Mouse (Mus musculus) liver, embryonic 15.5 days (tissue): ENCODE results near the gene Pik3r6. TPM values are rescaled to one million over a fixed set of nuclear protein-coding genes. Genes with fewer than 3 reads are reported as not detected.

Experiments
- ATAC-seq: fragments of 200-750 bp; cut with Nextera tagmentation; 2 replicates; pipeline ENCODE4 v1.8.0; 2017; ENCODE audit warnings: moderate number of reproducible peaks, mild to moderate bottlenecking, moderate library complexity; ENCODE audit not compliant: insufficient read depth
- H3K27ac ChIP-seq: fragments of 300-500 bp; sonication (generic); replicated peaks from 2 replicates; pipeline ENCODE4 v1.5.1; 2015; ENCODE audit warnings: mild to moderate bottlenecking, inconsistent platforms
- H3K27me3 ChIP-seq: fragments of 300-500 bp; sonication (generic); 2 replicates; pipeline ENCODE4 v1.6.1; 2015; ENCODE audit warnings: mild to moderate bottlenecking, inconsistent platforms
- H3K36me3 ChIP-seq: fragments of 300-500 bp; sonication (generic); replicated peaks from 2 replicates; pipeline ENCODE4 v1.6.1; 2015; ENCODE audit warnings: moderate library complexity, mild to moderate bottlenecking, inconsistent platforms
- H3K4me1 ChIP-seq: fragments of 300-500 bp; sonication (generic); replicated peaks from 2 replicates; pipeline ENCODE4 v1.6.1; 2015; ENCODE audit warnings: inconsistent platforms
- H3K4me2 ChIP-seq: fragments of 300-500 bp; sonication (generic); 2 replicates; pipeline ENCODE4 v1.6.1; 2015; ENCODE audit warnings: moderate library complexity, mild to moderate bottlenecking, inconsistent platforms
- H3K4me3 ChIP-seq: fragments of 300-500 bp; sonication (generic); replicated peaks from 2 replicates; pipeline ENCODE4 v1.5.1; 2015; ENCODE audit warnings: mild to moderate bottlenecking, inconsistent platforms
- H3K9ac ChIP-seq: fragments of 300-500 bp; sonication (generic); 2 replicates; pipeline ENCODE4 v1.6.1; 2015; ENCODE audit warnings: moderate library complexity, mild to moderate bottlenecking, inconsistent platforms
- H3K9me3 ChIP-seq: fragments of 300-500 bp; sonication (generic); replicated peaks from 2 replicates; pipeline ENCODE4 v1.6.1; 2016; ENCODE audit warnings: inconsistent platforms
- WGBS: fragments of 180-500 bp; shearing (Covaris S2); methylation state at CpG from one replicate; pipeline ENCODE4 v1.1.7; 2015; ENCODE audit warnings: mixed read lengths; ENCODE audit not compliant: insufficient replicate concordance; 5-methylcytosine and 5-hydroxymethylcytosine counted together
- polyA plus RNA-seq: library from polyadenylated mRNA; unstranded; fragments of >200 nt; fragmentation: Nextera tagmentation; extraction: Ambion mirVana; gene quantifications from 2 replicates; pipeline ENCODE4 v1.2.1, GENCODE M21; 2015

Gene Pik3r6
- 2.1 and 2.9 TPM in 2 replicates for polyA plus RNA-seq

DNA sequence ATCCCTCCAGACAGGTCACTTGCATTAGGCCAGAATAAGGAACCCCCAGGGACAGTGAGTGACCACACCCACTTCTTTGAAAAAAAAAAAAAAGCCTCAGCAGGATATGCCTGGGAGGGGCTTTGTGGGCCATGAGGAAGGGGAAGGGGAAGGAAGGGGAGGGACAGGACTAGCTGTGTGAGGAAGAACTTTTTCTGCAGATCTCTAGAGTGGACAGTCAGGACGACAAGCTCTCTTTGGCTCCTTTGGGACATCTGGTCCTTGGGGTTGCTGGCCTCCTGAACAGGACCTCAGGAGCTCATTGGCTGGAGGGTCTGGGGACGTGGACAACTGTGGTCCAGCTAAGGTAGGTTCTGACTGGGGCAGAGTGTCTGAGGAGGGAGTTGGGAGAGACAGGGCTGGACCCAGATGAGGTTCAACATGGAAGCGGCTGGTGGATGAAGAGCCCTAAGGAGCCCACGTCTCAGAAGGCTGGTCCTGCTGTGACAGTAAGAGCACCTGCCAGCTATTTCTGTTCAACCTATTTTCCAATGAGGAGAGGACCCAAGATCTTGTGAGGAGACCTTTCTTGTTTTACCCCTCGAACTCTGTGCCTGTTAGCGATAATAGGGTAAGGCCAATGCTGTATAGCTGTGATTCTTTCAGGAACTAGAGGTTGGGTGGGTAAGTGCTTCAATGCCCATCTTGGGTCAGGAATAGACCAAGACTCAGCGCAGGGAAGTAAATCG lies at the start of gene Pik3r6:
Gene Pik3r6, plus strand, starts transcription at position 118 of the 728 bp plus-strand sequence.
- 0 out of 2 replicates have a peak within 1 kb of the TSS, but pooled peaks have one; percentile 41 for H3K27ac ChIP-seq
- ATAC-seq, result peak; percentile 47
- H3K27me3 ChIP-seq, result peaks cover 30% of the 10 kb centered on the region
- H3K36me3 ChIP-seq, result no peaks in the 10 kb centered on the region
- H3K9me3 ChIP-seq, result no peaks in the 10 kb centered on the region
- peak within 1 kb of the TSS; percentile 44 for H3K4me3 ChIP-seq
- peak within 1 kb of the TSS; percentile 39 for H3K4me2 ChIP-seq
- peaks cover 10% of the 10 kb centered on the region for H3K4me1 ChIP-seq
- WGBS, result 49% methylated on average over 8 of the region's 8 CpGs
- H3K9ac ChIP-seq, result no peak within 1 kb of the TSS

GRCm38 (mm10) chr11:68453301-68453700 lies 49.5 kb upstream of the Pik3r6 start:
- Histone ChIP-seq H3K4me2 (no peak overlapping the region), H3K9me3 (no peaks in the 10 kb centered on the region), H3K27ac (no peak overlapping the region), H3K36me3 (no peaks in the 10 kb centered on the region), H3K9ac (no peak overlapping the region), H3K27me3 (no peaks in the 10 kb centered on the region), H3K4me1 (no peaks in the 10 kb centered on the region), H3K4me3 (no peak overlapping the region)
- no peak for ATAC-seq
- 59% methylated on average over 6 of the region's 6 CpGs for WGBS

DNA sequence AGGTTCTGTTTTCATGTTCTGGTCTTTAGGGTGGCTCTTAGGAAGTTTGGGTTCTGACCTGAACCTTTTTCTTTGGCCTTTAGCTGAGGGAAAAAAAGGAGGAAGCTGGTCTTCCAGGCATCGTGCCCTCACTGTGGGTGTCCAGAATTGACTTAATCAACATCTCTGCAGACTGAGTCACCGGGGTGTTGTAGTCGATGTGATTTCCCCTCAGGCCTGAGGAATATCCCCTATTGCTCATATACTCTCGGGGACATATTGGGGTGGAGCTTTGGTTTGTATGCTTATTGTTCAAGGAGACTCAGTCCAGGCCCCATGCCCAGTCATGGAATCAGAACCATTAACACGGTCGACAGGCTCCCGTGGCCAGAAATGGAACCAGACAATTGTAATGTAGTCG lies 44.7 kb upstream of the Pik3r6 start:
- no peaks in the 10 kb centered on the region for H3K27me3 ChIP-seq
- H3K9me3 ChIP-seq, result no peaks in the 10 kb centered on the region
- H3K36me3 ChIP-seq, result no peaks in the 10 kb centered on the region
- no peaks in the 10 kb centered on the region for H3K4me1 ChIP-seq
- 57% methylated on average over 8 of the region's 8 CpGs for whole genome bisulfite sequencing
- H3K27ac ChIP-seq, result no peak overlapping the region
- no peak overlapping the region for H3K4me2 ChIP-seq
- no peak for ATAC-seq
- no peak overlapping the region for H3K4me3 ChIP-seq
- no peak overlapping the region for H3K9ac ChIP-seq

- Histone ChIP-seq H3K36me3 (no peaks in the 10 kb centered on the region), H3K4me2 (no peak overlapping the region), H3K9me3 (no peaks in the 10 kb centered on the region), H3K27me3 (no peaks in the 10 kb centered on the region), H3K27ac (no peak overlapping the region), H3K9ac (no peak overlapping the region), H3K4me3 (no peak overlapping the region), H3K4me1 (no peaks in the 10 kb centered on the region)
- ATAC-seq, result no peak
- WGBS, result 62% methylated on average over 5 of the region's 5 CpGs
Measured at GRCm38 (mm10) chr11:68459021-68459420, 43.8 kb upstream of the Pik3r6 start.

DNA sequence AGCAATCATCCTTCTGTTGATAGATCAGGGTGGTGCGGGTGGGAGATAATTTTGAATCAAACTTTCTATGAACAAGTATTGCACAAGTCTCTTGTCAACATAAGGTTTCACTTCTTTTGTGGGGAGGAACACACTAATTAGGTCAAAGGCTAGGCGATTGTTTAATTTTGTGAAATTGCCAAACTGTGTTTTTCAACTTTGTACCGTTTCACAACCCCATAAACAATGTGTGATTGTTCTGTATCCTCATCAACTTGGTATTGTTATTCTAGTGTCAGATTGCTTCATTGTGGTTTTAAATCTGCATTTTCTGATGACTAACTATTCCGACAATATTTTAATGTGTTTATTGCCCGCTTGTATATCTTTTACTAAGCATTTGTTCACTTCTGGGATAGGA lies 43.3 kb upstream of the Pik3r6 start:
- 56% methylated on average over 5 of the region's 5 CpGs for WGBS
- Histone ChIP-seq H3K9ac (no peak overlapping the region), H3K36me3 (no peaks in the 10 kb centered on the region), H3K4me2 (no peak overlapping the region), H3K27ac (no peak overlapping the region), H3K9me3 (no peaks in the 10 kb centered on the region), H3K4me3 (no peak overlapping the region), H3K4me1 (no peaks in the 10 kb centered on the region), H3K27me3 (no peaks in the 10 kb centered on the region)
- no peak for ATAC-seq

GRCm38 (mm10) chr11:68462716-68463115 lies 40.1 kb upstream of the Pik3r6 start:
- Histone ChIP-seq H3K4me2 (no peak overlapping the region), H3K4me3 (no peak overlapping the region), H3K27ac (no peak overlapping the region), H3K27me3 (no peaks in the 10 kb centered on the region), H3K9me3 (no peaks in the 10 kb centered on the region), H3K9ac (no peak overlapping the region), H3K4me1 (no peaks in the 10 kb centered on the region), H3K36me3 (no peaks in the 10 kb centered on the region)
- WGBS, result 54% methylated on average over 3 of the region's 3 CpGs
- no peak for ATAC-seq

- no peak overlapping the region for H3K4me3 ChIP-seq
- 57% methylated on average over 5 of the region's 5 CpGs for WGBS
Measured at GRCm38 (mm10) chr11:68464260-68464659, 38.6 kb upstream of the Pik3r6 start.

GRCm38 (mm10) chr11:68465090-68465489 lies 37.7 kb upstream of the Pik3r6 start:
- Histone ChIP-seq H3K27ac (no peak overlapping the region), H3K36me3 (no peaks in the 10 kb centered on the region), H3K4me3 (no peak overlapping the region), H3K9me3 (no peaks in the 10 kb centered on the region), H3K27me3 (no peaks in the 10 kb centered on the region), H3K9ac (no peak overlapping the region), H3K4me2 (no peak overlapping the region), H3K4me1 (no peaks in the 10 kb centered on the region)
- 42% methylated on average over 2 of the region's 2 CpGs for WGBS
- ATAC-seq, result no peak

More at GRCm38 (mm10) chr11:68464260-68464659, 38.6 kb upstream of the Pik3r6 start:
- Histone ChIP-seq H3K36me3 (no peaks in the 10 kb centered on the region), H3K4me2 (no peak overlapping the region), H3K4me1 (no peaks in the 10 kb centered on the region), H3K27me3 (no peaks in the 10 kb centered on the region), H3K27ac (no peak overlapping the region), H3K9ac (no peak overlapping the region), H3K9me3 (no peaks in the 10 kb centered on the region)
- no peak for ATAC-seq

GRCm38 (mm10) chr11:68467441-68467840 lies 35.4 kb upstream of the Pik3r6 start:
- no peaks in the 10 kb centered on the region for H3K4me1 ChIP-seq

DNA sequence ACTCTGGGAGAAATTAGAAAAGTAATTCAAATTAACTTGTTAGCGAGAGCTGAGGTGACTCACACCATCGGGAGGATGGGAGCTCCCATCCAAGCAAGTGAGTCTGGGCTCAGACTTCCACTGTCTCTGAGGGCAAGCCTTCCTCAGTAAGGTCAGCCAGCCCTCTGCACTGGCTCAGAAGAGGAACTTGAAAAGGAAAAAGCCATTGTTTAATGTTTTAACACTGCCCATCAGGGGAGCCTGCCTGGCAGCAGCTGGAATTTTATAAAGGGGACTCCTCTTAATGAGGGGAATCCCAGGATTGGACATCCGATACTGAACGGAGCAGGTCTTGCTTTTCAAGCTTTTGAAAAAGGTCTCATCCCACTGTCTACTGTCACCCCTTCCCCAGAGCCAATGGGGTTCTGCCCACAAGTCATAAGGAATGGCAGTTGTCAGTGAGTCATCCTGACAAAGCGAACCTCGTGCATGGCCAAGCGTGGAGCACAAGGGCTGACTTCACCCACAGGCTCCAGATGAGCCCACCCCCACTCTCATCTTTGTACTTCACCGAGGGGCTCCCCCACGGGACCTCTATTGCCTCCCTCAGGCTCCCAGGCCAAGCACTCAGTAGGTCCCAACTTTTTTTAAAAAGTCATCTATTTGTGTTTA lies 34.7 kb upstream of the Pik3r6 start:
- no peak overlapping the region for H3K4me3 ChIP-seq
- H3K27me3 ChIP-seq, result no peaks in the 10 kb centered on the region
- no peak overlapping the region for H3K27ac ChIP-seq
- no peaks in the 10 kb centered on the region for H3K4me1 ChIP-seq
- H3K9me3 ChIP-seq, result no peaks in the 10 kb centered on the region
- ATAC-seq, result no peak
- WGBS, result 55% methylated on average over 9 of the region's 9 CpGs
- no peak overlapping the region for H3K9ac ChIP-seq
- no peak overlapping the region for H3K4me2 ChIP-seq
- H3K36me3 ChIP-seq, result no peaks in the 10 kb centered on the region

More at GRCm38 (mm10) chr11:68467441-68467840, 35.4 kb upstream of the Pik3r6 start:
- no peak overlapping the region for H3K27ac ChIP-seq
- no peak overlapping the region for H3K9ac ChIP-seq
- 64% methylated on average over 7 of the region's 7 CpGs for WGBS
- ATAC-seq, result no peak
- H3K4me2 ChIP-seq, result no peak overlapping the region
- H3K4me3 ChIP-seq, result no peak overlapping the region
- H3K36me3 ChIP-seq, result no peaks in the 10 kb centered on the region
- H3K27me3 ChIP-seq, result no peaks in the 10 kb centered on the region
- H3K9me3 ChIP-seq, result no peaks in the 10 kb centered on the region

- ATAC-seq, result no peak
- Histone ChIP-seq H3K4me1 (no peaks in the 10 kb centered on the region), H3K36me3 (no peaks in the 10 kb centered on the region), H3K9me3 (no peaks in the 10 kb centered on the region), H3K27me3 (no peaks in the 10 kb centered on the region), H3K27ac (no peak overlapping the region), H3K9ac (no peak overlapping the region), H3K4me3 (no peak overlapping the region), H3K4me2 (no peak overlapping the region)
- 54% methylated on average over 4 of the region's 4 CpGs for WGBS
Measured at GRCm38 (mm10) chr11:68468886-68469285, 33.9 kb upstream of the Pik3r6 start.
